16 mouse cellular contexts compared by ENCODE assay signal in the genomic region with DNA sequence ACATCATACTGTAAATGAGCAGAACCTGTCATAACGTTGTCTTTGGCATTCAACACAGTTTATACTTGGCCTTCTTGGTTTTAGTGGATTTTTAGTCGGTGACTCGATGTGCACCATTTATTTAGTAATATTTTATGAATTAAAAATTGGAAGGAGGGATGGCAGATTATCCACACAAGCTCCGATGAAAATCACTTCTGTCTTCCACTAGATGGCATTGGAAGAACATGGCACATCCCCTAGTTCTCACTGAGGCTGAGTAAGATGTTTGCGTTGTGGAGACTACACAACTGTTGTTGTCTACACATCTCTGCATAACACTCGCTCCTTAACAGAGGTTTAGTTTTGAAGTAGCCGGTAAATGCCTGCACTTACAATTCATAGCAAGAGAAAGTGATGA.
DNase-seq lines count a peak whose midpoint lies in the region; ATAC-seq lines count a peak whose summit lies in the region.
"Had no signal": no experiment of that assay in that cellular context is flagged by ENCODE, and none has a peak within 500 bp of the region (broad histone marks: within the 10 kb centered on the region; RNA-seq: fewer than 3 reads in every experiment).

No protein-coding gene starts in this region.

- no peaks in the 10 kb centered on the region for H3K27me3 ChIP-seq in hindbrain, embryonic 14.5 days (ENCODE audit: control insufficient read depth, insufficient read depth, low read length)
- H3K27me3 ChIP-seq in hindbrain, embryonic 10.5 days (ENCODE audit: insufficient read depth, poor library complexity, severe bottlenecking): no peaks in the 10 kb centered on the region
- H3K27me3 ChIP-seq in midbrain, embryonic 15.5 days (replicated peaks): no peaks in the 10 kb centered on the region
- no peaks in the 10 kb centered on the region for H3K27me3 ChIP-seq in midbrain, embryonic 11.5 days (ENCODE audit: control insufficient read depth, insufficient read depth, low read length)
- H3K27me3 ChIP-seq: kidney, embryonic 15.5 days; limb, embryonic 15.5 days had no signal

- 72% methylated on average over 7 of the region's 7 CpGs for WGBS in hindbrain, embryonic 14.5 days
- 74% methylated on average over 7 of the region's 7 CpGs for whole genome bisulfite sequencing in hindbrain, embryonic 10.5 days
- WGBS in midbrain, embryonic 15.5 days: 69% methylated on average over 7 of the region's 7 CpGs
- WGBS in midbrain, embryonic 11.5 days: 70% methylated on average over 7 of the region's 7 CpGs

- intact Hi-C loops in gastrocnemius, postnatal 36 days (cut with DNase I): no loop called here

- ATAC-seq in hindbrain, embryonic 14.5 days (ENCODE audit: low FRiP score): no peak
- ATAC-seq in midbrain, embryonic 15.5 days (replicated peaks): peak; percentile 83
- no peak for ATAC-seq in midbrain, embryonic 11.5 days (ENCODE audit: low FRiP score)

- H3K9ac ChIP-seq in hindbrain, embryonic 14.5 days: no peak overlapping the region
- no peak overlapping the region for H3K9ac ChIP-seq in midbrain, embryonic 15.5 days
- no peak overlapping the region for H3K9ac ChIP-seq in midbrain, embryonic 11.5 days (ENCODE audit: low read length)
- H3K9ac ChIP-seq: kidney, embryonic 15.5 days; limb, embryonic 15.5 days had no signal

- H3K36me3 ChIP-seq in hindbrain, embryonic 14.5 days (replicated peaks; ENCODE audit: control insufficient read depth, insufficient read depth): no peaks in the 10 kb centered on the region
- no peaks in the 10 kb centered on the region for H3K36me3 ChIP-seq in hindbrain, embryonic 10.5 days
- H3K36me3 ChIP-seq in midbrain, embryonic 15.5 days (replicated peaks): no peaks in the 10 kb centered on the region
- no peaks in the 10 kb centered on the region for H3K36me3 ChIP-seq in midbrain, embryonic 11.5 days (ENCODE audit: control insufficient read depth, insufficient read depth, low read length)
- H3K36me3 ChIP-seq: kidney, embryonic 15.5 days; limb, embryonic 15.5 days had no signal

- no peaks in the 10 kb centered on the region for H3K9me3 ChIP-seq in hindbrain, embryonic 14.5 days (ENCODE audit: control insufficient read depth, low read length)
- no peaks in the 10 kb centered on the region for H3K9me3 ChIP-seq in hindbrain, embryonic 10.5 days
- H3K9me3 ChIP-seq in midbrain, embryonic 15.5 days: no peaks in the 10 kb centered on the region
- no peaks in the 10 kb centered on the region for H3K9me3 ChIP-seq in midbrain, embryonic 11.5 days (ENCODE audit: control insufficient read depth, low read length)
- H3K9me3 ChIP-seq: kidney, embryonic 15.5 days; limb, embryonic 15.5 days had no signal

- no peak overlapping the region for H3K4me2 ChIP-seq in hindbrain, embryonic 14.5 days (replicated peaks)
- H3K4me2 ChIP-seq in midbrain, embryonic 15.5 days: no peak overlapping the region
- no peak overlapping the region for H3K4me2 ChIP-seq in midbrain, embryonic 11.5 days
- H3K4me2 ChIP-seq: kidney, embryonic 15.5 days; limb, embryonic 15.5 days had no signal

- no peaks in the 10 kb centered on the region for H3K4me1 ChIP-seq in hindbrain, embryonic 14.5 days (replicated peaks; ENCODE audit: control insufficient read depth, insufficient read depth, low read length)
- H3K4me1 ChIP-seq in hindbrain, embryonic 10.5 days (replicated peaks): no peaks in the 10 kb centered on the region
- H3K4me1 ChIP-seq in midbrain, embryonic 15.5 days: no peaks in the 10 kb centered on the region
- H3K4me1 ChIP-seq in midbrain, embryonic 11.5 days (ENCODE audit: control insufficient read depth, insufficient read depth, low read length): no peaks in the 10 kb centered on the region
- H3K4me1 ChIP-seq: kidney, embryonic 15.5 days; limb, embryonic 15.5 days had no signal

- H3K4me3 ChIP-seq in hindbrain, embryonic 14.5 days (replicated peaks; ENCODE audit: low read length): no peak overlapping the region
- H3K4me3 ChIP-seq in hindbrain, embryonic 10.5 days: no peak overlapping the region
- H3K4me3 ChIP-seq in midbrain, embryonic 15.5 days: no peak overlapping the region
- no peak overlapping the region for H3K4me3 ChIP-seq in midbrain, embryonic 11.5 days (ENCODE audit: low read depth, low read length)
- H3K4me3 ChIP-seq: erythroblast, embryonic 14.5 days; kidney, embryonic 15.5 days; limb, embryonic 15.5 days had no signal

- no peak overlapping the region for H3K27ac ChIP-seq in hindbrain, embryonic 14.5 days
- H3K27ac ChIP-seq in hindbrain, embryonic 10.5 days: no peak overlapping the region
- H3K27ac ChIP-seq in midbrain, embryonic 15.5 days: no peak overlapping the region
- no peak overlapping the region for H3K27ac ChIP-seq in midbrain, embryonic 11.5 days (ENCODE audit: low read depth, low read length)
- H3K27ac ChIP-seq: kidney, embryonic 15.5 days; limb, embryonic 15.5 days; macrophage had no signal

- DNase-seq in cerebellum, adult 9-10 months: peak; percentile 33
- no peak for DNase-seq in cerebellum, postnatal 4 days (ENCODE audit: low spot score in 2 of 2)
- DNase-seq in hindbrain, embryonic 14.5 days (ENCODE audit: low spot score): peak; percentile 59
- no peak for DNase-seq in hindbrain, embryonic 10.5 days (ENCODE audit: low spot score)
- no peak for DNase-seq in midbrain, embryonic 11.5 days (ENCODE audit: low spot score, missing footprints)
- DNase-seq in B cell, adult 2 months: no peak
- DNase-seq in gastrocnemius, postnatal 36 days: no peak
- DNase-seq: adrenal gland, postnatal 10 days; cerebellum, adult 9-11 months; heart, postnatal 36 days; right cerebral cortex, postnatal 25 days had no signal

Comparison
In these comparisons a context has a peak if more than half of its experiments do, and no peak if none do; other contexts are left out.
1. DNase-seq: peak in cerebellum, adult 9-10 months (single experiment) and hindbrain, embryonic 14.5 days (single experiment); none in cerebellum, postnatal 4 days (0 of 2), hindbrain, embryonic 10.5 days (single experiment), midbrain, embryonic 11.5 days (single experiment), B cell, adult 2 months (0 of 2) and gastrocnemius, postnatal 36 days (0 of 2).